Mouse (Mus musculus): Measurements from ENCODE around the gene Pik3r2.
A peak's percentile ranks its signal among the peaks of the same experiment; 100 is the strongest.

Gene Pik3r2

GRCm38 (mm10) chr8:70757523-70758307 is 18.8 kb downstream of the Pik3r2 start:
- no peak for DNase-seq (ENCODE audit: extremely low spot score)

GRCm38 (mm10) chr8:70756476-70757040 is 20.0 kb downstream of the Pik3r2 start:
- DNase-seq (ENCODE audit: extremely low spot score): no peak

GRCm38 (mm10) chr8:70755661-70756475 is 20.6 kb downstream of the Pik3r2 start:
- DNase-seq (ENCODE audit: extremely low spot score): no peak

- no peak for DNase-seq (ENCODE audit: extremely low spot score)
Measured at GRCm38 (mm10) chr8:70754871-70755660, 21.4 kb downstream of the Pik3r2 start.

GRCm38 (mm10) chr8:70754043-70754870 is 22.3 kb downstream of the Pik3r2 start, which contains the start of gene Rab3a:
TSS of gene Rab3a (plus strand) at chr8:70754679.
- DNase-seq (ENCODE audit: extremely low spot score): peak; percentile 94

- peak; percentile 42 for DNase-seq (ENCODE audit: extremely low spot score)
Measured at GRCm38 (mm10) chr8:70753151-70753550, 23.4 kb downstream of the Pik3r2 start.

- DNase-seq (ENCODE audit: extremely low spot score): peak; percentile 57
Measured at GRCm38 (mm10) chr8:70752000-70752764, 24.3 kb downstream of the Pik3r2 start.

- DNase-seq (ENCODE audit: extremely low spot score): no peak
Measured at GRCm38 (mm10) chr8:70750128-70750680, 26.3 kb downstream of the Pik3r2 start.

- no peak for DNase-seq (ENCODE audit: extremely low spot score)
Measured at GRCm38 (mm10) chr8:70749097-70749674, 27.3 kb downstream of the Pik3r2 start.

- DNase-seq (ENCODE audit: extremely low spot score): no peak
Measured at GRCm38 (mm10) chr8:70748246-70749096, 28.0 kb downstream of the Pik3r2 start.

- DNase-seq (ENCODE audit: extremely low spot score): no peak
Measured at GRCm38 (mm10) chr8:70747211-70747890, 29.2 kb downstream of the Pik3r2 start.

GRCm38 (mm10) chr8:70746676-70747075 is 29.8 kb downstream of the Pik3r2 start:
- DNase-seq (ENCODE audit: extremely low spot score): no peak

- no peak for DNase-seq (ENCODE audit: extremely low spot score)
Measured at GRCm38 (mm10) chr8:70745691-70746220, 30.8 kb downstream of the Pik3r2 start.

GRCm38 (mm10) chr8:70744806-70745205 is 31.7 kb downstream of the Pik3r2 start:
- DNase-seq (ENCODE audit: extremely low spot score): no peak

GRCm38 (mm10) chr8:70743656-70744590 is 32.6 kb downstream of the Pik3r2 start:
- DNase-seq (ENCODE audit: extremely low spot score): peak; percentile 54

GRCm38 (mm10) chr8:70742981-70743655 is 33.4 kb downstream of the Pik3r2 start:
- peak; percentile 36 for DNase-seq (ENCODE audit: extremely low spot score)

Measured in embryo, embryonic 9.5 days (tissue).